Mouse (Mus musculus) heart, adult 11 months (tissue): ENCODE data around the gene Tmem120b.
A peak's percentile ranks its signal among the peaks of the same experiment; 100 is the strongest.

Source experiments
- DNase-seq: peaks from one replicate; pipeline ENCODE4 v3.0.0; 2022

Gene Tmem120b

DNA sequence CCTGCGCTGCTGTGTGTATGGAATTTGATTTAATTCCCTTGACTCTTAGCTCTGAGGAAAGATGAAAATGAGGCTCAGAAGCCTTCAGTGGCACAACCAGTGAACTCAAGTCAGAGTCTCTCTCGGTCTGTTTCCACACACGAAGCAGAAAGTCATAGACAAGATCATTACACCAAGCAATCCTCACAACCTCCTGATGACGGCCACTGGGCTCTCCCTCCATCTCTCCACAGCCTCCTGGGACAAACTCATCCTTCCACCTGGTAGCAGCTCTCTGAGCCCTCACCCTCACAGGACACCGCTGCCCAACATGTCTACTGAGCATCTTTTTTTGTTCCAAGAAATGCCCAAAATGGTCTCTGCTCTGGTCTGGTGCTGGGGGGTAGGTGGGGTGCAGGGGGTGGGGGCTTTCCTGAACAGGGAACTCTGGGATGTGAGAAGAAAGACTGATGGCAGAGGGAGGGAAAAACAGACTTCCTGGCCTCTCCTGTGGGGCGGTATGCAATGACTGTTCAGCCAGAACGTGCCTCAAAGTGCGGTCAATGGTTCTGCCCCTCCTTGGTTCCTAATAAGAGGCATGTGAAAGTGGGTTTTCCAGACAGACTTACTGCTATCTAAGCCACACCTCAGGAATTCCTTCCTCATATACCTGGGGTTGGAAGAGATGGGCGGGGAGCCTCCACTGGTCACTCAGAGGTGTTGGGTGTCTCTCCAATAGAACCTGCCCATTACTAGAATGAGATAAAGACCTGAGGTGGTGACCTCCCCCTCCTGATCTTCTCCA lies 62.0 kb downstream of the Tmem120b start:
- DNase-seq: peak; percentile 82

DNA sequence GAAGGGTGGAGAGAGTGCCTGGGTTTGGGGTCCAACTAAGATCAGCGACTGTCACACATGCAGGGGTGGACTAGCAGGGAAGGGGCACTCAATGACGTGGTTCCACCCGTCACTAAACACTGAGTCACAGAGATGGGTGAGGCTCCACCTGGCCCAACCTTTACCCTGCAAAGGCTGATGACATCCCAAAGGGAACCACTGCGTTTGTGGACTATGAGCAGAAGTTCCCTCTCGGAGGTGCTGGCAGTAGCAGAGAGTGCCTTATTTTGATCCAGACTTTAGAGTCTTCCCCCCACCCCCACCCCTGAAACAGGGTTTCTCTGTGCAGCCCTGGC lies 62.6 kb downstream of the Tmem120b start:
- peak; percentile 88 for DNase-seq

GRCm38 (mm10) chr5:123132308-123133071 lies 64.3 kb downstream of the Tmem120b start, which contains the start of gene Rhof:
TSS of gene Rhof (minus strand) at chr5:123132692.
- DNase-seq: peak; percentile 98

DNA sequence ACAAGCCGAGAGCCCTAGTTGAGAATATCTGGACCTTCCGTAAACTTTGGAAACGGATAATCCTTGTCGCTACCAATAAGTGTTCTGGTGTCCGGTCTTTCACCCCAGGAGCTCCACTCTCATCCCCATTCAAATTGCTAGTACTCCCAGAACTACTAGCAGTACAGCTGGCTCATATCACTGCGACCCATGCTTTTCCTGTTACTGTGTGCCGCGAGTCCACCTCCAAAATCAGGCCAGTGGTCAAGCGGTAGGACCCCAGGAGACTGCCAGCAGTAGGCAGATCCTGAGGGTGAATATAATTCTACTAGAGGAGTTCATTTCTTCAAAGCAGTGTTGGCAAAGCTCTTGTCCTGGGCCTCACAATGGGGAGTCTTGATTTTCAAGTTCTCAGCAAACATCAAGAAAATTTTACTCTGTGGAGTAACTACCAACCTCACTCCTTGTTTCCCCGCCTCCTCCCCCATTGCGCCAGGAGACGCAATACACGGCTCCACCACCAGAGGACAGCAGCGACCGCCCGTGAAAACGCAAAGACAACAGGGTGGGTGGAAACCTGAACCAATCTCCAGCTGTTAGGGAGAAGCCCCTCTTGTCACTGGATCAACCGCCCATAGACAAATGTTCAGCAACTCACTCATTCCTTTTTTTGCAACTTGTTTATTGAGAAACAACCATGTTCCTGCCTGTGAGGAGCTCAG lies 65.0 kb downstream of the Tmem120b start:
- DNase-seq: peak; percentile 99

- DNase-seq: no peak
Observed at GRCm38 (mm10) chr5:123133784-123134143, 65.5 kb downstream of the Tmem120b start.

GRCm38 (mm10) chr5:123134186-123134874 lies 66.1 kb downstream of the Tmem120b start:
- DNase-seq: peak; percentile 99

GRCm38 (mm10) chr5:123134875-123135382 lies 66.7 kb downstream of the Tmem120b start:
- no peak for DNase-seq

- peak; percentile 100 for DNase-seq
Observed at GRCm38 (mm10) chr5:123135471-123136360, 67.5 kb downstream of the Tmem120b start.

DNA sequence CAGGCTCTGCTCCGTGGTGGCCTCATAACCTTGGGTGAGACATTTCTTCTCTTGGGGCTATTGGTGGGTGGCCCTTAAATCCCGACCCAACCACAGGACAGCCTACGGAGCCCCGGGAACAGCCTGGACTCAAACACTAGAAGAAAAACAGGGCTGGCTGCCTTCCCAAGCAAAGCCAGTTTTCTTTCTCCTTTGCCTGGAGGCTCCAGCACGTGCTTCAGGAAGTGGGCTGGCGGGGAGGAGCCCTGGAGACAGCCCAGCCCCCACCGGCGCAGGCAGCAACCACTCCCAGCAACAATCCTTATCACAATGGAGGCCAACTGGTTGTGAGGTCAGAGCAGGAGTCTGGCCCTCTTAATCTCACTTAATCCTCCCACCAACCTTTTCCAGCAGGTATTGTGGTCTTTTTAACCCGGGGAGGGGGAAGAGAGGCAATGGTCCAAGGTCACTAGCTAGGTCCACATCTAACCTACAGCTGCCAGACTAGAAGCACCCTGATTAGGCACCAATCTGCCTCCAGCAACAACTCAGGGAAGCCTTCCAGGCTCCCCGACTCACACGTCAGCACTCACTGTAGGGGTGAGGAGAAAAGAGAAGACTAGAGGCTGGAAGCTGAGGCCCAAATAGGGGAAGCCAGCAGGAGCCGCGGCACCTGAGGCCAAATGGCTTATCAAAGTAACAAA lies 68.3 kb downstream of the Tmem120b start:
- peak; percentile 100 for DNase-seq

- peak; percentile 99 for DNase-seq
Observed at GRCm38 (mm10) chr5:123137044-123137909, 69.1 kb downstream of the Tmem120b start.

- no peak for DNase-seq
Observed at GRCm38 (mm10) chr5:123137910-123138229, 69.7 kb downstream of the Tmem120b start.

- DNase-seq: peak; percentile 99
Observed at GRCm38 (mm10) chr5:123138230-123138911, 70.2 kb downstream of the Tmem120b start.

DNA sequence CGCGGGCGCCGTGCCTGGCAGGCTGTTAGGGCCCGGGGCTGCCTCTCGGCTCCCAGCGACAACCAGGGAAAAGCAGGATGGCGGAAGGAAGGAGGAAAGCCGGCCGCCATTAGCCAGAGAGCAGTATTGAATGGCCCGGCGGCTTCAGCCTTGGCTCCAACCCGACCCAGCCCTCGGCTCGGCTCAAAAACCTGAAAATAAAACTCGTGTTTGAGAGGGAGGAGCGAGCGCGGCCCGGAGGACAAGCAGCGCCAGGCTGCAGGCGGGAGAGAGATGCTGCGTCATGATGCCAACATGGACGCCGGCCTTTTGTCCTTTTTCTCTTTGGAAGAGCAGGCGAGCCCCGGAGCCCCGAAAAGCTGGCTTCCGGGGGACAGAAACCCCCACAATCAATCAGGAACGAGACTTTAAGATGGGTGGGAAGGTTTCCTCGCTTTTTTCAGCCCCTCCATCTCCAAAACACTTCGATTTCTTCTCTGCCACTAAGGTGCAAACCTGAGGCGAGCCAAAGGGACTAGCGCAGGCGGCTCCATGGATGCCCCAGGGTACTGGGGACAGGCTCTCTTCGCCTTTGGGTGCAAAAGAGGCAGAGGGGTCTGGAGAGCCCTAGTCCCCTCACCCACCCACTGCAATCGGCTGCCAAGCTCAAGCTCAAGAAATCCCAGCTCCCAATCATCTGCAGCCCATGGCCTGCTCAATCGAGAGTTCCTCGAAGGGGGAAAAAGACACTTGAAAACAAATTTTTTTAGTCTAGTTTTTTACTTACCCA lies 70.9 kb downstream of the Tmem120b start:
- peak; percentile 99 for DNase-seq

DNA sequence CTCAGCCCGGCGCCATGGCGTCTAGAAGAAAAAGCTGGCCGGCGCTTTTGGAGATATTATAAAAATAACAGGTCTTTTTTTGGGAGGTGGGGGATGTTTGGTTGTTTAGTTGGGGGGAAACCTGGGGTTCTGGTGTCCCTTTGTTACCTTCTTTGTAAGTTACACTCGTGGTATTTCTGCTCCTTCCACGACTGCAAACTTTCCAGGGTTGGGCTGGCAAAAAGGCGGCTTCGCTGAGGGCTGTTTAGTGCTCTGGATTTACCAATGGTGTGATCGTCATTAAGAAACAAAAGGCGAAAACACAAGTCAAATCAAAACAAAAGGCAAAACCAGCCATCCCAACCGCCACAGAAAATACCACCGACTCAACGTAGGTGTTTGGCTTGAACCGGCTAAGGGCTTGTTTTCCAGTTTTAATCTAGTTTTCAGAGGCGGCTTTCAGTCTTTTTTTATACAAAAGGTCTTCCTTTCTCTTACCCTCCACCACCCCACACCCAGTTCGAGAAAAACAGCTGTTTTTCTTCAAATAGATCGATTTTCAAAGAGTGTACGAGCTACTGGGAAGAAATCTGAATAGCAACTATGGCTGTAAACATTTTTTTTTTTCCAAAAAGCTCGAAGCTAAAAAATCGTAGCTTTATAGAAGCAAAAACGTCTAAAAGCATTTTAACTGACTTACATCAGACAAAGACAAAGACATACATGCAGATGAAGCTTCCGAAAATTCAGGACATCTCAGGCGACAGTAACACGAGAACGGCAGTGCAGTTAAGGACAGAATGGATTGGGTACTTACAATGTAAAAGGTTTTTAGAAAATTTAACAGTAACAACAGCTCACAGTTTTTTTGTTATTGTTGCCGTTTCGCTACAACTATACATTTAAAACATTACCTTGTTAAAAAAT lies 71.8 kb downstream of the Tmem120b start:
- DNase-seq: peak; percentile 90

- peak; percentile 100 for DNase-seq
Observed at GRCm38 (mm10) chr5:123140694-123141554, 72.7 kb downstream of the Tmem120b start.

GRCm38 (mm10) chr5:123141555-123142160 lies 73.4 kb downstream of the Tmem120b start:
- peak; percentile 98 for DNase-seq
